Mouse (Mus musculus) brain, embryonic 18.5 days (tissue): ENCODE data around the gene Stk32c.

Source experiments
- DNase-seq: peaks from one replicate; pipeline ENCODE4 v3.0.0-alpha.2; 2012; ENCODE audit warnings: low read depth, low spot score

The Stk32c gene

GRCm38 (mm10) chr7:139229837-139230236 lies 16.7 kb upstream of the Stk32c start:
- no peak for DNase-seq

- DNase-seq: no peak
Observed at GRCm38 (mm10) chr7:139228447-139229171, 15.5 kb upstream of the Stk32c start.

- DNase-seq: no peak
Observed at GRCm38 (mm10) chr7:139226416-139226815, 13.3 kb upstream of the Stk32c start.

- no peak for DNase-seq
Observed at GRCm38 (mm10) chr7:139224725-139225124, 11.6 kb upstream of the Stk32c start.

GRCm38 (mm10) chr7:139224070-139224469 lies 11.0 kb upstream of the Stk32c start:
- no peak for DNase-seq

- DNase-seq: no peak
Observed at GRCm38 (mm10) chr7:139222341-139222740, 9.2 kb upstream of the Stk32c start.

- DNase-seq: no peak
Observed at GRCm38 (mm10) chr7:139221856-139222255, 8.7 kb upstream of the Stk32c start.

GRCm38 (mm10) chr7:139221072-139221471 lies 8.0 kb upstream of the Stk32c start:
- no peak for DNase-seq

GRCm38 (mm10) chr7:139220303-139220702 lies 7.2 kb upstream of the Stk32c start:
- DNase-seq: no peak

GRCm38 (mm10) chr7:139219486-139219885 lies 6.4 kb upstream of the Stk32c start:
- no peak for DNase-seq

GRCm38 (mm10) chr7:139218641-139219415 lies 5.7 kb upstream of the Stk32c start:
- no peak for DNase-seq

- no peak for DNase-seq
Observed at GRCm38 (mm10) chr7:139217046-139217445, 3.9 kb upstream of the Stk32c start.

GRCm38 (mm10) chr7:139216464-139216863 lies 3.4 kb upstream of the Stk32c start:
- DNase-seq: no peak

- DNase-seq: no peak
Observed at GRCm38 (mm10) chr7:139215946-139216345, 2.8 kb upstream of the Stk32c start.

- no peak for DNase-seq
Observed at GRCm38 (mm10) chr7:139215516-139215915, 2.4 kb upstream of the Stk32c start.

GRCm38 (mm10) chr7:139214596-139215340 lies 1.7 kb upstream of the Stk32c start:
- no peak for DNase-seq

GRCm38 (mm10) chr7:139214160-139214559 lies 1.1 kb upstream of the Stk32c start:
- DNase-seq: no peak

GRCm38 (mm10) chr7:139213751-139214150 lies 644 bp upstream of the Stk32c start:
- DNase-seq: no peak

- DNase-seq: no peak
Observed at GRCm38 (mm10) chr7:139211761-139212160, 1.3 kb downstream of the Stk32c start.

- DNase-seq: no peak
Observed at GRCm38 (mm10) chr7:139208773-139209095, 4.4 kb downstream of the Stk32c start.

GRCm38 (mm10) chr7:139208023-139208772 lies 4.9 kb downstream of the Stk32c start:
- no peak for DNase-seq

GRCm38 (mm10) chr7:139201209-139201608 lies 11.9 kb downstream of the Stk32c start:
- no peak for DNase-seq
